Mouse (Mus musculus): ENCODE measurements around the gene Galnt2.

DNA sequence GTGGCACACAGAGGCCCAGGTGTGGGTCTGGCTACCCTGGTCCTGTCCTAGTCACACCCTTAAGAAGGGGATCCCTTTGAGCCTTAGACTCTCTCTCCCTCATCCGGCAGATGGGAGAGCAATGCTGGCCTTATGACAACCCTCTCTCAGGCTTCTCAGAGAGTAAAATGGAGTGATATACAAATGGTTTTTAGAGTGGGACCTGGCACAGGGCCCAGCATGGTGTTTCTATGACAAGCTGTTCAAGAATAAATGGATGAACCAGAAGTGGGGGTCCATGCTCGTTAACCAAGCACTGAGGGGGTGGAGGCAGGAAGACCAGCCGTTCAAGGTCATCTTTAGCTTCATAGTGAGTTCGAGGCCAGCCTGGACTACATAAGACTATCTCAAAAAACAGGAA is 38.9 kb upstream of the Galnt2 start:
- TF ChIP-seq CTCF (IDR thresholded peaks at IDR 0.05; ENCODE audit: borderline replicate concordance, control insufficient read depth, extremely low read depth, insufficient read depth, low read length, poor library complexity) (no peak), POLR2A (IDR thresholded peaks at IDR 0.05; ENCODE audit: control insufficient read depth, extremely low read depth, insufficient read depth, low read length, poor library complexity) (no peak)
